Mouse (Mus musculus): Measurements from ENCODE around the gene Birc5. TPM values are rescaled to one million over a fixed set of nuclear protein-coding genes. Genes with fewer than 3 reads are reported as not detected.

Birc5 gene
- total RNA-seq, 1 experiment from 2014 or later: 8.5 TPM

DNA sequence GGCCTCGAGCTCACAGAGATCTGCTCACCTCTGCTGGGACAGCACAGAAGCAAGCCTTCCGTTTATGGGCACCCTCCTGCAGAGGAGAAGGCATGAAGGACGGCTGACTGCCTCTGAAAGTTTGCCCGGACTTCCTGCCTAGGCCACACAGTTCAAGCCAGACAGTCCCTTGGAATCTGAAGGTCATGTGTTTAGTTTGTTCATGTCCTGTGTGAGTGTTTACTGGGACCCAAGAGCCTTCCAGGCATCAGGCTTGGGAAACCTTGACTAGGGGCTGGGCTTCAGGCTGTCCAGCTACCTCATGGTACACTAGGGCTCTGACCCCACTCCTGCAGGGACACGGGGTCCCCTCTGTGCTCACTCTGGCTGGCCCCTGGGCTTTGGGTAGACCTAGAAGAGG lies 36.9 kb downstream of the Birc5 start:
- no peak for DNase-seq

DNA sequence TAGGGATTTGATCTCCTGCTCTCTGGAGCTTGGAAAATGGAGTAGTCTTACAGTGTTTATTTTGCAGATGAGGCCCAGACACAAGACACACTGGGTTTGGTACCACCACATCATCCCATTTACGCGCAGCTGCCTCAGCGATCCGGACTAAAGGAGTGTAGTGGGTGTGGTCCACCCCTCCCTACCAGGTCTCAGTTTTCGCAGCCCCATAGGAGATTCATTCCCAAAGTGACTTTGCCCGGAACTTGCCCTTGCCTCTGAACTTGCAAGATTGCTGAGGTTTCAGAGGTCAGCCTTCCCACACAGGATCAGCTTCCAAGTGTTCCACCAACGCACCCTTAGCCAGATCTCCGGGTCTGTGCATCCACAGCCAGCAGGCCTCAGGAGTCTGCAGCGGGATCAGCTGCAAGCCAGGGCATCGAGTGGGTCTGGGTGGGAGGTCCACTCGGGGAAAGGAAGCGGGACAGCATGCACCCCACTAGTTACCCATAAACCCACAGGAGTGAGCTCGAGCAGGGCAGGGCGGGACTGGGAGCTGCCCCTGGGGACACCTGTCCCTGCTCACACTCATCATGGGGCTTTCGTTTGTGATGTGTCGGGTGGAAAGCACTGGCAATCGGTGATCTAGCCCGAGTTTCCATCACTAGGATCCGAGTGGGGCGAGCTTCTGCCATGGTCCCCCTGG lies 39.3 kb downstream of the Birc5 start:
- no peak for DNase-seq

DNA sequence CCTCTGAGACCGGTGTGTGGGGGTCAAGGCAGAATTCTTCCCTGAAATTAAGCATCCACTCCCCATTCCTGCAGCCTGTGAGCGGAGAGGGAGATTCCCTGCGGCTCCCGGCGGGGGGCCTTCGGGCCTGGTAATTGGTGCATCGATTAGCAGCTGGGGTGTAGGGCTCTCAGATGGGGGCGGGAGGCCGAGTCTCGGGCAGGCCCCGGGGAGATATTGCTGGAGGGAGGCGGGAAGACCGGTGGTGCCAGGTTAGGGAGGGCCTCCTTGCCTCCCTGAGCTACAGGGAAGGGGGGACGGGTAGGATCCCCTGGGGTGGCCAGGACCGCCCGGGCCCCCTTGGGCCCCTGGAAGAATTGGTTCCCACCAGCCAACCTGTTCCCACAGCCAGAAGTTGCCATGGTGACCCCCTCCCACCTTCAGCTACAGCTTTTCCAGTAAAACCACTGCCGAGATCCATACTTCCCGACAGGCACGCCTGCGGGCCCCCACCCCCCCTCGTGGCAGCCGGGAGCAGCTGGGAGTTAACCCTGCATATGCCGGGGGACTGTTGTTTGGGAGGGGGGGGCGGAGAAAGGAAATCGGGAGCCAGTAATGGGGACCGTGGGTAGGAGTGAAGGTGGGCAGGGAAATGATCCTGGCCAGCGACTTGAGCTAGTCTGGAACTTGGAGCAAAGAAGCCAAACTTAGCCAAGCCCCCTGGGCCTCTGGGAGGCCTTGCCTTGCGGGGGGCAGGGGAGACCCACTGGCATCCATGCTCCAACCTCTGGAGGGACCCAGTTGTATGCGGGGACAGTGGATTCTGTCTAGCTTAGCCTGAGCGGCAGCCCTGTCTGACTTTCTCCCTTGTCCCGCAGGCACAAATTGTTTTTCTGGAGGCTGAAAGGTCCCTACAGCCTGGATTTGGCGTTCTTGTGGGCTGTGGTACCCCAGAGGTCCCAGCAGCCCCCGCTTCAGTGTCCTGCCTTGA lies 40.1 kb downstream of the Birc5 start:
- no peak for DNase-seq

DNA sequence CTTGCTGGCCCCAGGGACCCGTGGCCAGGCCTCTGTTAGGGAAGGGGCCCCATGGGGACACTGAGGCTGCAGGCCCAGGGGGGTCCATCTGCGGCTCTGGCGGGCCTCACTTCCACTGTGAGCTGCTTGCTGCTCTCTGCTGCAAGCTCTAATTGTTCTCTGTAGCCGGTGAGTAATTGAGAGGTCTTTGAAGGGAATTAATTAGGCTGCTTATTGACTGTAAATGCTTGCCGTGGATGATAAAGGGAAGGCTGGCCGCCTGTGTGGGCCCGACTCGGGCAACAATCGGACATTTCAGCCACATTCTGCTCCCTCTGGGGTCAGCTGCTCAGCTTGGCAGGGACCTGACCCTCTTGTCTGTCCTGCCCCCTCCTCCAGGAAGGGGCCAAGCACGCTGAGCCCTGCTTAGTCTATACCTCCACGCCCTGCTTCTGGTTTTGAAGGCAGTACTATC lies 40.9 kb downstream of the Birc5 start:
- no peak for DNase-seq

DNA sequence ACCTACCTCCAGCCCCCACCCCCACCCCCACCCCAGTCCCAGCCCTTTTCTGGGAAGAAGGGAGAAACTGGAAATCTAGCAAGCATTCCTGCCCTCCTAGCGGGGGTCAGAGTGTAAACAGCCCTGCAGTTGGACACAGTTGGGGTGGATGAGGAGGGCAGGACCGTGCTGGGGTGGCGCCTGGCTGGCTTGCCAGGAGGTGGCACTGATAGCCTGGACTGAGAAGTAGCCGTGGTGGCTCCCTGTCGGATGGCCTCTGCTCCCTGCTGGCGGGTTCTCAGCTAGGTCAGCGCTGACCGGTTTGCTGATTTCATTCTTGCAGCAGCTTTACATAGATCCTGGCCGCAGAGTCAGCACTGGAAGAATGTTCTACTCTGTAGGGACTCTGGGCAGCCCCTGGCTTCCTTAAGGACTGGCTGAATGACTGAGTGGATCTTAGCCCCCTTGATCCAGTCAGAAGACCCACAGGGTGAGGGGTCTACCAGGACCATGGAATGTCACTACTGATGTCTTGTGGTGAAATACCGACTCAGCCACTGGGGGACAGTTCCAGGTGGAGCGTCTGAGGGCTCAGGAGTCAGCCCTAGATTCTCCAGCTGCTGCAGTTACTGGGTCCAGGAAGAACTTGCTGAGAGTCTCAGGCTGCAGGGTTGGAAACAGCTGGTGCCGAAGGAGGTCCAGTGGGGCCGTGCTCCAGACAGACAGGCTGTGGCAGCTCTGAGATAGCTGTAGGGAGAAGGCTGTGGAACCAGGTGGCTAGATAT lies 41.6 kb downstream of the Birc5 start:
- DNase-seq: no peak

DNA sequence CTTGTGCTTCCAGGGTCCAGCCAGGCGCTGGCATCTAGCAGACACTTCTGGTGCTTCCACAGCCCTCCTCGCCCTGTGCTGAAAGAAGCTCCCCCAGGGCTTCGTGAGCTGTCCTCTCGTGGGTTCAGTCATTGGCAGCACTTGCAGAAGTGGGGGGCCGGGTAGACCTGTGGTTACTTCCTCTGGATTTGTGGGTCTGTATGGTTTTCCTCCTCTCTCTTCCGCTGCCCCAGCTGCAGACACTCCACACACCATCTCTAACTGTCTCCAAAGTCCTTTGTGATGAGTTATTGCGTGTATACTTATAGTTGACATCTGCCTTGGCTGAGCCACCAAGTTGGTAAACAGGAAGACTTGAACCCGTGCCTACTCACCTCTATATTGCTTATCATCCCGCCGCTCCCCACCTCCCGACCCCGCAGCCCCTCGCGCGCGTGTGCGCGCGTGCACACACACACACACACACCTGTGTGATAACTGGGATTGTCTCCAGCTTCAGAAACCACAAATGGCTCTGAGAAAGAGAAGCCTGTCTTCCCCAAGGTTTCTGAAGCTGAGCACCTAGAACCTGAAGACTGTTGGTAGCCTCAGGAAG lies 42.6 kb downstream of the Birc5 start:
- DNase-seq: no peak

DNA sequence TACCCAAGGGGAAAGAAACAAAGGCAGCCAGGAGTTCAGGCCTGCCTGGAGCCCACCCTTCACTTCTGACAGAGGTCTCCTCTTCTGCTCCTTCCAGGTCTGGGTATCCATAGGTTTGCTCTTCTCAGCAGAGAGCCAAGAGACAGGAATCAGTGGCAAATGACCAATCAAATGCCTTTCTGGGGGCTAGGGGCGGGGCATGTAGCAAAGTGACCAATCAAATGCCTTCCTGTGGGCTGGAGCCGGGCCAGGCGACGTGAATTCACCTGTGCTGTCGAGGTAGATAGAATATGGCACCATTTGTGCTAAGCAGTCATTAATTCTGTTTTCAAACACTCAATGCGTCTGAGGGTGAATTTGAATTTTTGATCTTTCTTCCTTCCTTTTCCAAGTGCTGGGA lies 43.1 kb downstream of the Birc5 start:
- DNase-seq: no peak

DNA sequence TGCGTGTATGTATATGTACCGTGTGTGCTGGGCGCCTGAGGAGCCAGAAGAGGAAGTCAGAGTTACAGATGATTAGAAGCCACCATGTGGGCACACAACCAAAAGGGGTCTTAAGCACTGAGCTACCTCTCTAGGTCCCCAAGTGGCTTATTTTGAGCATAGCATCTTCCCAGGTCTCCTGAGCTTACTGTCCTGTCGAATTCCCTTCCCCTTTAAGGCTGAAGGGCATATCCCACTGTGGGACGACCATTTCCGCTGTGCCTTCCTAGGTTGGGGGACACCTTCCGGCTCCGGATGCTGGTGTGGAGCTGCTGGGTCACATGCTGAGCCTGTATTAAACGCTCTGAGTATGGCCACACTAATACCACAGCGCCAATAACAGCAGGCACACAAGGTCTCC lies 45.6 kb downstream of the Birc5 start:
- DNase-seq: no peak

DNA sequence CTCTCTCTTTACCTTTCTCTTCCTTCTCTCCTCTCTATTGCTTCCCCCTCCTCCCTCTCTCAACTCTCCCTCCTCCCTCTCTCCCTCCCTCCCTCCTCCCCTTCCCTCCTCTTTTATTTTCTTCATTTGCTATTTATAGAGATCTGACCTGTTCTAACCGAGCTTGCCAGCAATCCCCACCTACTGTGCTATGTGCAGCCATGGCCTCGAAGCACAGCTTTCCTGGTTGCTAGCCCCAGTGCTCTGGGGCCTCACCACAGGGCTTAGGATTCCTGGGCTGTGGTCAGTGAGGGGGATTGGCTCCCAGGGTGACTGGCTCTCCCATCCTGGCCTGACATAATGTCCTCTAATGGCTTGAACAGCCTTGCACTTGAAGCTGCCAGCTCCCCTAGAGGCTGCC lies 47.5 kb downstream of the Birc5 start:
- DNase-seq: no peak

DNA sequence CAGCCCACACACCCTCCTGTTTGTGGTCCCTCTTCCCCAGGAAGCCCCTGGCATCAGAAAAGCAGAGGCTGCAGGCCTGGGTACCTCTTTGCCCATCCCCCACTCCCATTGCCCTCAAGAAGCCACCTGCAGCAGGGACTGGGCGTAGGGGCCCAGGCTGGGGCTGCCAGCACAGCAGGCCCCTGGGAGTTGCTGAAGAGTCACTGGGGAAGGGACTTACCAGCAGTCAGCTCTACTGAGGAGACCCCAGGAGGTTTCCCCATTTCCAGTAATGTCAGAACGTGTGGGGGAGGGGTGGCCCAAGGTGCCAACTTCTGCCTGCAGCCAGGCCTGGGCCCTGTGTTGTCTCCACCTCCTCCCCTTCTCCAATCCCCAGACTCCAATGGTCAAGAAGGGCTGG lies 53.2 kb downstream of the Birc5 start:
- DNase-seq: no peak

DNA sequence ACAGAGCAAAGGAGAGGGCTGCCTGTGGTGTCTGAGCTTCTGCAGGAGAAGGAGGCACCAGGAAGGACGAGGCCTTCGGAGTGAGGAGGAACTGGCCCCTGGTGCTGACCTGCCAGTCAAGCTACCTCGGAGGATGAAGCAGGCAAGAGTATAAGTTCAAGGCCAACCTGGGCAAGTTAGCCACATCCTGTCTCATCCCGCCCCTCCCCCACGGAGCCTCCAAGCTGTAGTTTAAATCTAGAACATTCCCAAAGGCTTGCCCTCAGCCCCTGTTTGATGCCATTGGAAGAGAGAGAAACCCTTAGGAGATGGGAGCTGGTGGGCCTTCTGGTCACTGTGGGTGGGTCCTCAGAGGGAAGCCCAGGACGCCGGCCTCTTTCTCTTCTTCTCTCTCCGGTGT lies 55.4 kb downstream of the Birc5 start:
- no peak for DNase-seq

Other genes starting within 250 kb of the Birc5 start
- gene Tnrc6c, start 195.0 kb upstream of the Birc5 start, total RNA-seq (2021): 24.1 and 29.4 TPM in 2 replicates
- 3.1 and 4.6 TPM in 2 replicates for gene Tmc8, start 67.2 kb upstream of the Birc5 start, total RNA-seq (2021)
- 31.9 and 43.5 TPM in 2 replicates for gene Tmc6, start 67.1 kb upstream of the Birc5 start, total RNA-seq (2021)
- not detected in 2 replicates for gene 6030468B19Rik, start 51.6 kb upstream of the Birc5 start, total RNA-seq (2021)
- gene Gm20708, start 39.6 kb upstream of the Birc5 start, total RNA-seq (2021): 1.00 and 1.8 TPM in 2 replicates
- gene Syngr2, start 39.6 kb upstream of the Birc5 start, total RNA-seq (2021): 98.3 and 108 TPM in 2 replicates
- gene Afmid, start 23.3 kb upstream of the Birc5 start, total RNA-seq (2021): 10.1 and 13.2 TPM in 2 replicates
- gene Tk1, start 23.2 kb upstream of the Birc5 start, total RNA-seq (2021): 14.3 and 18.4 TPM in 2 replicates
- not detected in 2 replicates for gene Tmem235, start 11.5 kb downstream of the Birc5 start, total RNA-seq (2021)
- gene Tha1, start 24.2 kb downstream of the Birc5 start, total RNA-seq (2021): 14.8 and 16.7 TPM in 2 replicates
- gene Socs3, start 120.8 kb downstream of the Birc5 start, total RNA-seq (2021): 8.8 and 9.0 TPM in 2 replicates
- gene Pgs1, start 137.0 kb downstream of the Birc5 start, total RNA-seq (2021): 58.9 and 60.0 TPM in 2 replicates

All from adrenal gland, postnatal 25 days (tissue).